Mouse (Mus musculus): ENCODE measurements around the gene Elane. TPM values are rescaled to one million over a fixed set of nuclear protein-coding genes. Genes with fewer than 3 reads are reported as not detected.
A peak's percentile ranks its signal among the peaks of the same experiment; 100 is the strongest.

Gene Elane
- polyA plus RNA-seq, 1 experiment from 2014 or later, result 2.4 TPM

GRCm38 (mm10) chr10:79924998-79925784 lies 39.1 kb downstream of the Elane start:
- Histone ChIP-seq H3K36me3 (ENCODE audit: control insufficient read depth, insufficient read depth, low read length) (no peaks in the 10 kb centered on the region), H3K4me2 (ENCODE audit: low read depth, low read length) (0 out of 2 replicates have a peak overlapping the region, but pooled peaks have one; percentile 86), H3K4me1 (ENCODE audit: control insufficient read depth, insufficient read depth, low read length) (peaks cover 40% of the 10 kb centered on the region), H3K27me3 (replicated peaks; ENCODE audit: control insufficient read depth, insufficient read depth, low read length) (peaks cover 24% of the 10 kb centered on the region), H3K4me3 (ENCODE audit: low read length) (no peak overlapping the region; the same call in 1 of the 2 replicates), H3K9ac (ENCODE audit: low read depth, low read length) (peak overlapping the region; percentile 100; the same call in 1 of the 2 replicates), H3K9me3 (ENCODE audit: control insufficient read depth, low read length) (no peaks in the 10 kb centered on the region), H3K27ac (ENCODE audit: low read length) (peak overlapping the region; percentile 90)
- no peak for ATAC-seq
- WGBS, result 14% methylated on average over 29 of the region's 29 CpGs

GRCm38 (mm10) chr10:79925785-79926490 lies 39.9 kb downstream of the Elane start:
- H3K4me2 ChIP-seq (ENCODE audit: low read depth, low read length), result peak overlapping the region; percentile 86
- ATAC-seq, result peak; percentile 12
- WGBS, result 6% methylated on average over 14 of the region's 15 CpGs
- peaks cover 17% of the 10 kb centered on the region for H3K27me3 ChIP-seq (replicated peaks; ENCODE audit: control insufficient read depth, insufficient read depth, low read length)
- H3K9me3 ChIP-seq (ENCODE audit: control insufficient read depth, low read length), result no peaks in the 10 kb centered on the region
- peak overlapping the region; percentile 99 for H3K4me3 ChIP-seq (ENCODE audit: low read length)
- peak overlapping the region; percentile 100 for H3K9ac ChIP-seq (ENCODE audit: low read depth, low read length)
- H3K4me1 ChIP-seq (ENCODE audit: control insufficient read depth, insufficient read depth, low read length), result peaks cover 41% of the 10 kb centered on the region
- peak overlapping the region; percentile 90 for H3K27ac ChIP-seq (ENCODE audit: low read length)
- peaks cover 4% of the 10 kb centered on the region; the same call in 1 of the 2 replicates for H3K36me3 ChIP-seq (ENCODE audit: control insufficient read depth, insufficient read depth, low read length)

DNA sequence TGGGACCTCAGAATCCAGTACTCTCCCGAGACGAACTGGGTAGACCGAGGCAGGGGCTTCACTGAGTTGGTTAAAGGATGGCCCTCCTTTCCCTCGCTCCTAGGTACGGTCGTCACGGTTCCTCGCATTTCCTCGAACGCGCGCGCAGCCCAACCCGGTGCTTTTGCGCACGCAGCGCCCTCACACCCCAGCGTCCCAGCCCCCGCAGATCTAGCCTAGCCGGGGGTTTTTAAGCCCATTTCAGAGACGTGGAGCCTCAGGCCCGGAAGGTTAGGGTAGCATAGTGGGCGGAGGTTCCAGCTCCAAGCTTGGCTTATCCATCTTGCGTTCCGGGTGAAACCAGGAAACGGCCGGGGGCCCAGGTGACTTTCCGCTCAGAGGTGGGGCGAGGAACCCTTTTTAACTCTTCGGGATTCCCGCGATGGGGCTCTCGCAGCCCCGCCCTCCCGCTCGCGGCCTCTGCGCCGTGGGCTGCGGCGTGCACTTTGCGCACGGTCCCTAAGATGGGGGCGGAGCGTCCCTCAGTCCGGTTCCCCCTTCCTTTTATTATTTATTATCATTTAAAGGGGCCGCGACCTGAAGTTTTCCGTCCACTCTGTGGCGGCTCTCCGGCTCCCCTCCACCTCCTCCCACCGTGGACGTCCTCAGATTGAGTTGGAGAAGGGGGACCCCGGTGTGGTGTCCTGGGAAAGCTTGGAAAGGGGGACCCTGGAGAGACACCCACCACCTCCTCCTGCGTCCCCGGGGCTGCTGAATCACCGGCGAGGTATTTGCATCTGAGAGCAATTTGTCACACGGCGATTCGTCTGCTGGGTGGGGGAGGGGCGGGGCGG lies 40.7 kb downstream of the Elane start, which contains the start of gene Arid3a:
Arid3a (plus strand) TSS at position 553 of the 833 bp plus-strand sequence.
- peak within 1 kb of the TSS; percentile 99 for H3K27ac ChIP-seq (ENCODE audit: low read length)
- peak; percentile 79 for ATAC-seq
- H3K9ac ChIP-seq (ENCODE audit: low read depth, low read length), result peak within 1 kb of the TSS; percentile 100
- peaks cover 10% of the 10 kb centered on the region; the same call in 1 of the 2 replicates for H3K36me3 ChIP-seq (ENCODE audit: control insufficient read depth, insufficient read depth, low read length)
- H3K4me2 ChIP-seq (ENCODE audit: low read depth, low read length), result peak within 1 kb of the TSS; percentile 86
- peak within 1 kb of the TSS; percentile 99 for H3K4me3 ChIP-seq (ENCODE audit: low read length)
- H3K4me1 ChIP-seq (ENCODE audit: control insufficient read depth, insufficient read depth, low read length), result peaks cover 41% of the 10 kb centered on the region
- WGBS, result under 1% methylated on average over 63 of the region's 63 CpGs
- H3K27me3 ChIP-seq (replicated peaks; ENCODE audit: control insufficient read depth, insufficient read depth, low read length), result peaks cover 9% of the 10 kb centered on the region
- H3K9me3 ChIP-seq (ENCODE audit: control insufficient read depth, low read length), result no peaks in the 10 kb centered on the region

GRCm38 (mm10) chr10:79927324-79928029 lies 41.4 kb downstream of the Elane start:
- Histone ChIP-seq H3K36me3 (ENCODE audit: control insufficient read depth, insufficient read depth, low read length) (peaks cover 17% of the 10 kb centered on the region; the same call in 1 of the 2 replicates), H3K4me2 (ENCODE audit: low read depth, low read length) (peak overlapping the region; percentile 83), H3K4me3 (ENCODE audit: low read length) (peak overlapping the region; percentile 99), H3K4me1 (ENCODE audit: control insufficient read depth, insufficient read depth, low read length) (peaks cover 47% of the 10 kb centered on the region), H3K27ac (ENCODE audit: low read length) (peak overlapping the region; percentile 99), H3K9ac (ENCODE audit: low read depth, low read length) (peak overlapping the region; percentile 100), H3K27me3 (replicated peaks; ENCODE audit: control insufficient read depth, insufficient read depth, low read length) (peaks cover 2% of the 10 kb centered on the region), H3K9me3 (ENCODE audit: control insufficient read depth, low read length) (no peaks in the 10 kb centered on the region)
- peak; percentile 49 for ATAC-seq
- WGBS, result under 1% methylated on average over 54 of the region's 54 CpGs

GRCm38 (mm10) chr10:79928030-79928694 lies 42.1 kb downstream of the Elane start:
- Histone ChIP-seq H3K4me1 (ENCODE audit: control insufficient read depth, insufficient read depth, low read length) (peaks cover 53% of the 10 kb centered on the region), H3K9ac (ENCODE audit: low read depth, low read length) (peak overlapping the region; percentile 100), H3K4me2 (ENCODE audit: low read depth, low read length) (peak overlapping the region; percentile 83), H3K9me3 (ENCODE audit: control insufficient read depth, low read length) (no peaks in the 10 kb centered on the region), H3K27ac (ENCODE audit: low read length) (peak overlapping the region; percentile 99), H3K4me3 (ENCODE audit: low read length) (peak overlapping the region; percentile 99), H3K36me3 (ENCODE audit: control insufficient read depth, insufficient read depth, low read length) (peaks cover 17% of the 10 kb centered on the region; the same call in 1 of the 2 replicates), H3K27me3 (replicated peaks; ENCODE audit: control insufficient read depth, insufficient read depth, low read length) (no peaks in the 10 kb centered on the region)
- ATAC-seq, result no peak
- WGBS, result under 1% methylated on average over 29 of the region's 29 CpGs

GRCm38 (mm10) chr10:79928907-79929701 lies 43.1 kb downstream of the Elane start:
- WGBS, result 23% methylated on average over 9 of the region's 9 CpGs
- H3K4me1 ChIP-seq (ENCODE audit: control insufficient read depth, insufficient read depth, low read length), result peaks cover 63% of the 10 kb centered on the region
- peak overlapping the region; percentile 100 for H3K9ac ChIP-seq (ENCODE audit: low read depth, low read length)
- peaks cover 21% of the 10 kb centered on the region; the same call in 1 of the 2 replicates for H3K36me3 ChIP-seq (ENCODE audit: control insufficient read depth, insufficient read depth, low read length)
- ATAC-seq, result no peak
- H3K4me3 ChIP-seq (ENCODE audit: low read length), result peak overlapping the region; percentile 99
- H3K9me3 ChIP-seq (ENCODE audit: control insufficient read depth, low read length), result no peaks in the 10 kb centered on the region
- peak overlapping the region; percentile 83 for H3K4me2 ChIP-seq (ENCODE audit: low read depth, low read length)
- H3K27me3 ChIP-seq (replicated peaks; ENCODE audit: control insufficient read depth, insufficient read depth, low read length), result no peaks in the 10 kb centered on the region
- peak overlapping the region; percentile 99 for H3K27ac ChIP-seq (ENCODE audit: low read length)

- peak overlapping the region; percentile 83 for H3K4me2 ChIP-seq (ENCODE audit: low read depth, low read length)
- H3K27ac ChIP-seq (ENCODE audit: low read length), result 0 out of 2 replicates have a peak overlapping the region, but pooled peaks have one; percentile 15
- ATAC-seq, result no peak
- peak overlapping the region; percentile 100; the same call in 1 of the 2 replicates for H3K9ac ChIP-seq (ENCODE audit: low read depth, low read length)
- H3K27me3 ChIP-seq (replicated peaks; ENCODE audit: control insufficient read depth, insufficient read depth, low read length), result no peaks in the 10 kb centered on the region
- H3K36me3 ChIP-seq (ENCODE audit: control insufficient read depth, insufficient read depth, low read length), result peaks cover 21% of the 10 kb centered on the region; the same call in 1 of the 2 replicates
- 86% methylated on average over 18 of the region's 18 CpGs for WGBS
- peaks cover 73% of the 10 kb centered on the region for H3K4me1 ChIP-seq (ENCODE audit: control insufficient read depth, insufficient read depth, low read length)
- no peak overlapping the region; the same call in 1 of the 2 replicates for H3K4me3 ChIP-seq (ENCODE audit: low read length)
- H3K9me3 ChIP-seq (ENCODE audit: control insufficient read depth, low read length), result no peaks in the 10 kb centered on the region
These were observed 44.1 kb downstream of the Elane start for GRCm38 (mm10) chr10:79929967-79930825.

All from intestine, embryonic 16.5 days (tissue).